Mouse (Mus musculus): ENCODE results near the gene Rab3d. TPM values are rescaled to one million over a fixed set of nuclear protein-coding genes. Genes with fewer than 3 reads are reported as not detected.

The Rab3d gene
- polyA plus RNA-seq, 1 experiment, result 13.5 TPM

DNA sequence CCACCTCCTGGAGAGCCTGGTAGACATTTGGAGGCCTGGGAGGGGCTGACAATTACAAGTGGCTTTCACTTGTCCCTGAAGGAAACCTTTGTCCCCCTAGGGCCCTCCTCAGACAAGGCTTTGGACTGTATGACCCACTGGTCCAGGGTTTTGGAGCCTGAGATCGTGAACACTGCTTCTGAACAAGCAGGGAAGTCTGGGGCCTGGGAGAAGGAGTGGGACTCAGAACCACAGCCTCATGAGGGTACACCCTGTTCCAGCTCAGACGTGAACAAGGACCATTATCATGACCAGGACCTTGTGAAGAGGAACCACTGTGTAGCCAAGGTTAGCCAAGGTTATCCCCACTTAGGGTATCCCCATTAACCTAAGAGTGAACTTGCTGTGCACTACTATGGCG lies 11.2 kb upstream of the Rab3d start:
- no peak for TF ChIP-seq CTCF (IDR thresholded peaks at IDR 0.05; ENCODE audit: borderline replicate concordance, insufficient read depth, low read length)
- no peak for TF ChIP-seq POLR2A (IDR thresholded peaks at IDR 0.05; ENCODE audit: low read depth, low read length)
- peaks cover 2% of the 10 kb centered on the region; the same call in 1 of the 2 replicates for H3K4me1 ChIP-seq (ENCODE audit: control insufficient read depth, insufficient read depth, low read length)
- H3K4me3 ChIP-seq (ENCODE audit: insufficient read depth, low read length), result no peak overlapping the region
- no peak overlapping the region for H3K27ac ChIP-seq (ENCODE audit: insufficient read depth, low read length)

DNA sequence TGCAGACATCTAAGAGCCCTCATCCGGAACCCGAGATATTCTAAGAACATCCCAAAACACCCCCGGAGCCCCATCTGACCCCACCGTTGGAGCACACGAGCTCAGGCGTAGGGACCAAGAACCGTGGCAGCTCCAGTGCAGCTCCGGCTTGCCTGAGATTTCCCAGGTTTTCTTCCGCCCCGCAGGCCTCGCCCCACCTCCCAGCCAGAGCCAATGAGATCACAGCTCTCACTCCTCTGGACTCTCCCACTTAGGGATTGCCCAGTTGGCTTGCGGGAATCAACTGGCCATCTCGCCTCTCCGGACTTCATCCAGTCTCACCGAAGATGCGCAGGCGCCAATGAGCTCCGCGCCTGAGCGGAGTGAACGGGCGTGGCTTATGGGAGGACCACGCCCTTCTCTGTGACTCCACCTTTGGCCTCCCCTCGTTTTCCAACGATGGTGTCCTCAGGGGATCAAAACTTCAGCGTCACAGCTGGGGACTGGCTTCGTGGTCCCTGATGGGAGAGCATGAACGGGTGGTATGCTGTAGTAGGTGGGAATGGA lies 9.3 kb upstream of the Rab3d start, which contains the start of the genes Ccdc159 and Tmem205:
Gene Ccdc159 (plus strand): TSS at position 264 of the 546 bp plus-strand sequence.
Gene Tmem205 (minus strand): TSS at position 349 of the 546 bp plus-strand sequence.
- Histone ChIP-seq H3K4me1 (ENCODE audit: control insufficient read depth, insufficient read depth, low read length) (peaks cover 5% of the 10 kb centered on the region; the same call in 1 of the 2 replicates), H3K4me3 (ENCODE audit: insufficient read depth, low read length) (peak within 1 kb of the TSS; percentile 54), H3K27ac (ENCODE audit: insufficient read depth, low read length) (peak within 1 kb of the TSS; percentile 20; the same call in 1 of the 2 replicates)
- TF ChIP-seq CTCF (IDR thresholded peaks at IDR 0.05; ENCODE audit: borderline replicate concordance, insufficient read depth, low read length) (no peak), POLR2A (IDR thresholded peaks at IDR 0.05; ENCODE audit: low read depth, low read length) (peak; percentile 86)

DNA sequence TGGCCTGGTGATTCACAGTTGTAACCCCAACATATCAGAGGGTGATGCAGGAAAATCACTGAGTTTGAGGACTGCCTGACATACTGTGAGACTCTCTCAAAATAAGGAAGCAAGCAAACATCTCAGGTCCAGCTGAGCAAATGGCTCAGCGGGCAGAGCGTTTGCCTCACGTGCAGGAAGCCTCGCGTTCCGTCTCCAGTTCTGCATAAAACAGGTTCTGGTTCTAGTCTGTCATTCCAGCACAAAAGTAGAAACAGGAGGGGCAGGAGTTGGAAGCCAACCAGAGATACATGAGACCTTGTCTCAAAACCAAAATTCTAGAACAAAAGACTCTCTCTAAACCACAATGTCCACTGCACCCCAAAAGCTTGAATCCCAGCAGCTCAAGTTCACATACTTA lies 8.8 kb upstream of the Rab3d start:
- H3K4me3 ChIP-seq (ENCODE audit: insufficient read depth, low read length), result peak overlapping the region; percentile 54
- H3K27ac ChIP-seq (ENCODE audit: insufficient read depth, low read length), result peak overlapping the region; percentile 20; the same call in 1 of the 2 replicates

DNA sequence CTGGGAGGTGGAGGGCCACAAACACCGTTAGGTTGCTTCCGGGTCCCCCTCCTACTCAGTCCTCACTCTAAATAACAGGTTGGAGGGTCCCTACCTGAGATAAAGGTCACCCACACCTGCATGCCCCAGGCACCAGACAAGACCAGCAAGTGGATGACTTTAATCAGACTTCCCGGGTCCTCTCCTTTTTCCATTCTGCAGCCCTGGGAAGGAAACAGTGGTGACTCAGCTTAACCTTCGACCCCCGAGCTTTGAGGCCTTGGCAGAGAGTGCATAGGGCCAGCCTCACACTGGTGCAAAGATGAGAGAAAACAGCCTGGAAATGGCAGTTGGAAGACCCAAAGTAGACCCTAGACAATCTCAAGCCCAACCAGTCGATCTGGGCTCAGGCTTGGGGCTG lies 8.2 kb upstream of the Rab3d start:
- TF ChIP-seq CTCF (IDR thresholded peaks at IDR 0.05; ENCODE audit: borderline replicate concordance, insufficient read depth, low read length), result no peak
- TF ChIP-seq POLR2A (IDR thresholded peaks at IDR 0.05; ENCODE audit: low read depth, low read length), result no peak
- H3K4me3 ChIP-seq (ENCODE audit: insufficient read depth, low read length), result peak overlapping the region; percentile 54; the same call in 1 of the 2 replicates
- H3K4me1 ChIP-seq (ENCODE audit: control insufficient read depth, insufficient read depth, low read length), result peaks cover 5% of the 10 kb centered on the region; the same call in 1 of the 2 replicates
- no peak overlapping the region for H3K27ac ChIP-seq (ENCODE audit: insufficient read depth, low read length)

More for the DNA sequence above, 8.8 kb upstream of the Rab3d start:
- TF ChIP-seq CTCF (IDR thresholded peaks at IDR 0.05; ENCODE audit: borderline replicate concordance, insufficient read depth, low read length) (no peak), POLR2A (IDR thresholded peaks at IDR 0.05; ENCODE audit: low read depth, low read length) (no peak)
- H3K4me1 ChIP-seq (ENCODE audit: control insufficient read depth, insufficient read depth, low read length), result peaks cover 5% of the 10 kb centered on the region; the same call in 1 of the 2 replicates

DNA sequence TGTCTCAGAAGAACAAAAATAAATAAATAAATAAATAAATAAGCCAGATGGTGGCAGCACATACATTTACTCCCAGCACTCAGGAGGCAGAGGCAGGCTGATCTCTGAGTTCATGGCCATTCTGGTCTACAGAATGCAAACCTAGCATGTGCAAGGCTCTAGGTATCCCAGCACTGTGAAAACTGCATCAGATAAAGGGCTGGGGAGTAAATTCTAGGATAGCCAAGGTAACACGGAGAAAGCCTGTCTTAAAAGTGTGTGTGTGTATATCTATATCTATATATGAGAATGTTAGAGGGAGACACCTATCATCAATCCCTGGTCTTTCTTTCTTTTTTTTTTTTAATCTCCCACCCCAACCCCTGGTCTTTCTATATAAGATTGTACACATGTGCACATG lies 7.5 kb upstream of the Rab3d start:
- TF ChIP-seq POLR2A (IDR thresholded peaks at IDR 0.05; ENCODE audit: low read depth, low read length) (no peak), CTCF (IDR thresholded peaks at IDR 0.05; ENCODE audit: borderline replicate concordance, insufficient read depth, low read length) (no peak)
- H3K4me1 ChIP-seq (ENCODE audit: control insufficient read depth, insufficient read depth, low read length), result peaks cover 5% of the 10 kb centered on the region; the same call in 1 of the 2 replicates
- H3K4me3 ChIP-seq (ENCODE audit: insufficient read depth, low read length), result no peak overlapping the region
- H3K27ac ChIP-seq (ENCODE audit: insufficient read depth, low read length), result no peak overlapping the region

DNA sequence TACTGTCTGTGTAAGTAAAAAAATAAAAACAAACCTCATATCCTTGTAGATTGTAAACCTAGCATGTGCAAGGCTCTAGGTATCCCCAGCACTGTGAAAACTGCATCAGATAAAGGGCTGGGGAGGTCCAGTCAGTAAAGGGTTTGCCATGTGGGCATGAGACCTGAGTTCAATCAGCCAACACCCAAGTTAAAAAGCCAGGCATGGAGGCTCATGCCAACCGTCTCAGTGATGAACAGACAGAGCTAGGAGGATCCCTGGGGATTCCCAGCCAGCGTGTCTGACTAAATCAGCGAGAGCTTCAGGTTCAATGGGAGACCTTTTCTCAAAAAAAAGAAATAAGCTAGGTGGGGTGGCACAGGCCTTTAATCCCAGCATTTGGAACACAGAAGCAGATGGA lies 7.0 kb upstream of the Rab3d start:
- TF ChIP-seq POLR2A (IDR thresholded peaks at IDR 0.05; ENCODE audit: low read depth, low read length) (no peak), CTCF (IDR thresholded peaks at IDR 0.05; ENCODE audit: borderline replicate concordance, insufficient read depth, low read length) (no peak)
- Histone ChIP-seq H3K4me1 (ENCODE audit: control insufficient read depth, insufficient read depth, low read length) (peaks cover 5% of the 10 kb centered on the region; the same call in 1 of the 2 replicates), H3K27ac (ENCODE audit: insufficient read depth, low read length) (no peak overlapping the region), H3K4me3 (ENCODE audit: insufficient read depth, low read length) (no peak overlapping the region)

DNA sequence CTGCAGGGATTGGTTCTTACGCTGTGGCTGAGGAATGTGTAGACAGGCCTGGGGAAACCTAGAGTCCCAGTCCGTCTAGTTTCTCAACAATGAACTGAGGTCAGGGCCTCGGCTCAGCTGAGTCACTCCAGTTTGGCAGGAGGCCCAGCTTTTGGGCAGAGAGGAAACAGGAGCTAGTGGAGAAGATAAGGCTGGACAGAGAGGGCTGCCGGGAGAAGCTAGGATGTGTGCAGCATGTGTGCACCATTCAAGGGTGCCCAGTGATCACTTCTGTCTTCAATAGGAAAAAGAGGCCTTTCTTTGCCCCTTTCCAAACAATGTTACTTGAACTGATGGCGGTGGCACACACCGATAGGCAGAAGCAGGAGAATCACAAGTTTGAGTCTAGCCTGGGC lies 6.1 kb upstream of the Rab3d start:
- H3K4me1 ChIP-seq (ENCODE audit: control insufficient read depth, insufficient read depth, low read length), result peaks cover 5% of the 10 kb centered on the region; the same call in 1 of the 2 replicates
- no peak overlapping the region for H3K4me3 ChIP-seq (ENCODE audit: insufficient read depth, low read length)
- no peak for TF ChIP-seq CTCF (IDR thresholded peaks at IDR 0.05; ENCODE audit: borderline replicate concordance, insufficient read depth, low read length)
- peak overlapping the region; percentile 21; the same call in 1 of the 2 replicates for H3K27ac ChIP-seq (ENCODE audit: insufficient read depth, low read length)

DNA sequence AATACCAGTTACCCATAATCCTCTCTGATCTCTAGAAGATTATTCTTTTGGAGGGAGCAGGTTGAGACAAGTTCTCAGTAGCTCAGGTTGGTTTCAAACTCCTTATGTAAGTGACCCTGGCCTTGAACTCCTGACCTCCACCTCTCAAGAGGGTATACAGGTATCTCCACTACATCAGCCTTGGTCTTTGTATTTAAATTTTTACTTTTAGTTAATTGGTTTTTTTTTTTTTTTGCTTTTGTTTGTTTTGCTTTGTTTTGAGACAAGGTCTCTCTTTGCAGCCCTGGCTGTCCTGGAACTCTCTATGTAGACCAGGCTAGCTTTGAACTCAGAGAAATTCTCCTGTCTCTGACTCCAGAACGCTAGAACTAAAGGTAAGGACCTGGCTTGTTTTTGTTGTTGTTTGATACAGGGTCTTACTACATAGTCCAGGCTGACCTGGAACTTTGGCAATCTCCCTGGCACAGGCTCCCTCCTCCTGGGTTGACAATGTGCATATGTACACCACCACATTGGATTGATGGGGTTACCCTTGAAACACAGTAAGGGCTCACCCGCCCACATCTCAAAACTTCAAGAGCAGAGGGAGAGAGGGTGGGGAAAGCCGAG lies 5.6 kb upstream of the Rab3d start:
- TF ChIP-seq CTCF (IDR thresholded peaks at IDR 0.05; ENCODE audit: borderline replicate concordance, insufficient read depth, low read length) (no peak), POLR2A (IDR thresholded peaks at IDR 0.05; ENCODE audit: low read depth, low read length) (no peak)
- no peak overlapping the region for H3K4me3 ChIP-seq (ENCODE audit: insufficient read depth, low read length)
- H3K4me1 ChIP-seq (ENCODE audit: control insufficient read depth, insufficient read depth, low read length), result peaks cover 5% of the 10 kb centered on the region; the same call in 1 of the 2 replicates
- H3K27ac ChIP-seq (ENCODE audit: insufficient read depth, low read length), result peak overlapping the region; percentile 24; the same call in 1 of the 2 replicates

DNA sequence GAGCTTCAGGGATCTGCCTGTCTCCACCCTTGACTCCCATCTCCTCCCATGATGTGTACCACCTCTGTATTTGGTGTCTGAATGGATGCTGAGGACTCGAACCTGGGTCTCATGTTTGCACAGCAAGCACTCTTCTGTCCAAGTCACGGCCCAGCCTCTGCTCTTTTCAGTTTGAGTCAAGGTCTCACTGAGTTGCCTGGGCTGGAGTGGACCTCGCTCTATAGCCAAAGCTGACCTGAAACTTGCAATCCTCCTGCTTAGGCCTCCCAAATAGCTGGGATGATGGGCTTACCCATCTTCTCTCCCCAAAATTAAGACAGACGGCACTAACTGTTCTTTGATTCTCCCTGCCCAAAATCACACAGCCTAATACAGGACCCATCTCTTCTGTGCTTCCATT lies 5.0 kb upstream of the Rab3d start:
- no peak overlapping the region for H3K4me3 ChIP-seq (ENCODE audit: insufficient read depth, low read length)
- TF ChIP-seq CTCF (IDR thresholded peaks at IDR 0.05; ENCODE audit: borderline replicate concordance, insufficient read depth, low read length), result no peak
- no peak for TF ChIP-seq POLR2A (IDR thresholded peaks at IDR 0.05; ENCODE audit: low read depth, low read length)
- H3K27ac ChIP-seq (ENCODE audit: insufficient read depth, low read length), result 0 out of 2 replicates have a peak overlapping the region, but pooled peaks have one; percentile 24
- H3K4me1 ChIP-seq (ENCODE audit: control insufficient read depth, insufficient read depth, low read length), result peaks cover 5% of the 10 kb centered on the region; the same call in 1 of the 2 replicates
